Mouse (Mus musculus) liver, embryonic 12.5 days (tissue): ENCODE results near the gene D6Ertd527e. TPM values are rescaled to one million over a fixed set of nuclear protein-coding genes. Genes with fewer than 3 reads are reported as not detected.
A peak's percentile ranks its signal among the peaks of the same experiment; 100 is the strongest.

Experiments used
- ATAC-seq: fragments of 200-750 bp; cut with Nextera tagmentation; 2 replicates; pipeline ENCODE4 v1.8.0; 2017; ENCODE audit warnings: moderate number of reproducible peaks, mild to moderate bottlenecking, moderate library complexity
- H3K27ac ChIP-seq: fragments of 300-500 bp; sonication (generic); 2 replicates; pipeline ENCODE4 v1.5.1; 2016; ENCODE audit warnings: mild to moderate bottlenecking
- H3K27me3 ChIP-seq: fragments of 300-500 bp; sonication (generic); replicated peaks from 2 replicates; pipeline ENCODE4 v1.6.1; 2016; ENCODE audit warnings: mild to moderate bottlenecking, moderate library complexity
- H3K36me3 ChIP-seq: fragments of 300-500 bp; sonication (generic); 2 replicates; pipeline ENCODE4 v1.6.1; 2016; ENCODE audit warnings: mild to moderate bottlenecking, moderate library complexity
- H3K4me1 ChIP-seq: fragments of 300-500 bp; sonication (generic); 2 replicates; pipeline ENCODE4 v1.6.1; 2016
- H3K4me2 ChIP-seq: fragments of 300-500 bp; sonication (generic); 2 replicates; pipeline ENCODE4 v1.6.1; 2016; ENCODE audit warnings: mild to moderate bottlenecking, moderate library complexity
- H3K4me3 ChIP-seq: fragments of 300-500 bp; sonication (generic); 2 replicates; pipeline ENCODE4 v1.5.1; 2016; ENCODE audit warnings: mild to moderate bottlenecking, moderate library complexity
- H3K9ac ChIP-seq: fragments of 300-500 bp; sonication (generic); 2 replicates; pipeline ENCODE4 v1.6.1; 2016; ENCODE audit warnings: mild to moderate bottlenecking, moderate library complexity
- H3K9me3 ChIP-seq: fragments of 300-500 bp; sonication (generic); replicated peaks from 2 replicates; pipeline ENCODE4 v1.6.1; 2016; ENCODE audit warnings: mild to moderate bottlenecking, moderate library complexity
- WGBS: fragments of 180-500 bp; shearing (Covaris S2); methylation state at CpG from one replicate; pipeline ENCODE4 v1.1.7; 2016; ENCODE audit not compliant: insufficient replicate concordance; 5-methylcytosine and 5-hydroxymethylcytosine counted together
- polyA plus RNA-seq: library from polyadenylated mRNA; unstranded; fragments of >200 nt; fragmentation: Nextera tagmentation; extraction: Ambion mirVana; gene quantifications from 2 replicates; pipeline ENCODE4 v1.2.1, GENCODE M21; 2016

D6Ertd527e gene
- polyA plus RNA-seq, 1 experiment from 2014 or later: 0.08 TPM

- H3K4me2 ChIP-seq: no peak overlapping the region
- no peak overlapping the region for H3K9ac ChIP-seq
- WGBS: 52% methylated on average over 1 of the region's 1 CpGs
Observed at GRCm38 (mm10) chr6:87131078-87131477, 26.5 kb downstream of the D6Ertd527e start.

GRCm38 (mm10) chr6:87133520-87133919 is 29.0 kb downstream of the D6Ertd527e start:
- peaks cover 5% of the 10 kb centered on the region; the same call in 1 of the 2 replicates for H3K27me3 ChIP-seq
- H3K4me1 ChIP-seq: peaks cover 14% of the 10 kb centered on the region
- H3K4me3 ChIP-seq: no peak overlapping the region
- no peak for ATAC-seq
- H3K36me3 ChIP-seq: no peaks in the 10 kb centered on the region
- no peak overlapping the region for H3K9ac ChIP-seq
- WGBS: 80% methylated on average over 3 of the region's 3 CpGs
- H3K9me3 ChIP-seq: peaks cover 8% of the 10 kb centered on the region; the same call in 1 of the 2 replicates
- H3K27ac ChIP-seq: no peak overlapping the region
- H3K4me2 ChIP-seq: no peak overlapping the region

More at GRCm38 (mm10) chr6:87131078-87131477, 26.5 kb downstream of the D6Ertd527e start:
- Histone ChIP-seq H3K4me1 (peaks cover 9% of the 10 kb centered on the region; the same call in 1 of the 2 replicates), H3K36me3 (no peaks in the 10 kb centered on the region), H3K4me3 (no peak overlapping the region), H3K9me3 (peaks cover 8% of the 10 kb centered on the region; the same call in 1 of the 2 replicates), H3K27me3 (peaks cover 5% of the 10 kb centered on the region; the same call in 1 of the 2 replicates), H3K27ac (no peak overlapping the region)
- ATAC-seq: no peak

GRCm38 (mm10) chr6:87133966-87134546 is 29.5 kb downstream of the D6Ertd527e start:
- H3K27me3 ChIP-seq: peaks cover 5% of the 10 kb centered on the region; the same call in 1 of the 2 replicates
- H3K4me1 ChIP-seq: peaks cover 20% of the 10 kb centered on the region
- 62% methylated on average over 12 of the region's 12 CpGs for WGBS
- H3K36me3 ChIP-seq: no peaks in the 10 kb centered on the region
- no peak overlapping the region for H3K27ac ChIP-seq
- H3K4me2 ChIP-seq: no peak overlapping the region
- ATAC-seq: no peak
- peaks cover 8% of the 10 kb centered on the region; the same call in 1 of the 2 replicates for H3K9me3 ChIP-seq
- H3K4me3 ChIP-seq: no peak overlapping the region
- no peak overlapping the region for H3K9ac ChIP-seq

GRCm38 (mm10) chr6:87138479-87138878 is 33.9 kb downstream of the D6Ertd527e start:
- Histone ChIP-seq H3K27me3 (peaks cover 5% of the 10 kb centered on the region; the same call in 1 of the 2 replicates), H3K27ac (peak overlapping the region; percentile 77), H3K4me3 (no peak overlapping the region), H3K9ac (peak overlapping the region; percentile 19), H3K36me3 (no peaks in the 10 kb centered on the region), H3K4me1 (peaks cover 39% of the 10 kb centered on the region), H3K9me3 (no peaks in the 10 kb centered on the region), H3K4me2 (peak overlapping the region; percentile 15)
- peak; percentile 74 for ATAC-seq
- WGBS: 26% methylated on average over 5 of the region's 5 CpGs

GRCm38 (mm10) chr6:87139796-87140553 is 35.4 kb downstream of the D6Ertd527e start:
- WGBS: 60% methylated on average over 12 of the region's 12 CpGs
- Histone ChIP-seq H3K4me1 (peaks cover 39% of the 10 kb centered on the region), H3K4me3 (no peak overlapping the region), H3K27ac (peak overlapping the region; percentile 77), H3K9me3 (no peaks in the 10 kb centered on the region), H3K27me3 (peaks cover 2% of the 10 kb centered on the region; the same call in 1 of the 2 replicates), H3K4me2 (peak overlapping the region; percentile 19), H3K36me3 (no peaks in the 10 kb centered on the region), H3K9ac (no peak overlapping the region)
- ATAC-seq: peak; percentile 80

- no peak for ATAC-seq
- Histone ChIP-seq H3K36me3 (no peaks in the 10 kb centered on the region), H3K4me1 (peaks cover 38% of the 10 kb centered on the region), H3K4me3 (no peak overlapping the region), H3K27me3 (no peaks in the 10 kb centered on the region; the same call in 1 of the 2 replicates), H3K27ac (no peak overlapping the region), H3K9me3 (no peaks in the 10 kb centered on the region), H3K4me2 (no peak overlapping the region), H3K9ac (no peak overlapping the region)
- WGBS: 59% methylated on average over 5 of the region's 5 CpGs
Observed at GRCm38 (mm10) chr6:87142239-87142638, 37.7 kb downstream of the D6Ertd527e start.

GRCm38 (mm10) chr6:87143594-87143993 is 39.0 kb downstream of the D6Ertd527e start:
- no peaks in the 10 kb centered on the region for H3K36me3 ChIP-seq
- H3K9me3 ChIP-seq: no peaks in the 10 kb centered on the region
- H3K4me3 ChIP-seq: no peak overlapping the region
- H3K27ac ChIP-seq: no peak overlapping the region
- no peak for ATAC-seq
- H3K27me3 ChIP-seq: no peaks in the 10 kb centered on the region; the same call in 1 of the 2 replicates
- H3K9ac ChIP-seq: no peak overlapping the region
- H3K4me1 ChIP-seq: peaks cover 24% of the 10 kb centered on the region
- WGBS: 71% methylated on average over 13 of the region's 13 CpGs
- H3K4me2 ChIP-seq: no peak overlapping the region

- H3K27me3 ChIP-seq: no peaks in the 10 kb centered on the region; the same call in none of the 2 replicates
- no peaks in the 10 kb centered on the region for H3K36me3 ChIP-seq
- H3K27ac ChIP-seq: no peak overlapping the region
- no peak overlapping the region for H3K4me2 ChIP-seq
- H3K9me3 ChIP-seq: no peaks in the 10 kb centered on the region
- H3K4me1 ChIP-seq: peaks cover 23% of the 10 kb centered on the region
- 45% methylated on average over 3 of the region's 3 CpGs for WGBS
- no peak overlapping the region for H3K9ac ChIP-seq
- no peak for ATAC-seq
- H3K4me3 ChIP-seq: no peak overlapping the region
Observed at GRCm38 (mm10) chr6:87147921-87148320, 43.4 kb downstream of the D6Ertd527e start.

- Histone ChIP-seq H3K9me3 (no peaks in the 10 kb centered on the region), H3K4me3 (no peak overlapping the region), H3K27ac (no peak overlapping the region), H3K27me3 (no peaks in the 10 kb centered on the region; the same call in 1 of the 2 replicates), H3K36me3 (no peaks in the 10 kb centered on the region), H3K4me2 (no peak overlapping the region), H3K9ac (no peak overlapping the region), H3K4me1 (peaks cover 33% of the 10 kb centered on the region)
- WGBS: 64% methylated on average over 7 of the region's 7 CpGs
- no peak for ATAC-seq
Observed at GRCm38 (mm10) chr6:87150471-87150870, 45.9 kb downstream of the D6Ertd527e start.

- no peak overlapping the region for H3K9ac ChIP-seq
- no peak overlapping the region for H3K27ac ChIP-seq
- H3K36me3 ChIP-seq: no peaks in the 10 kb centered on the region
- peaks cover 33% of the 10 kb centered on the region for H3K4me1 ChIP-seq
- H3K27me3 ChIP-seq: no peaks in the 10 kb centered on the region; the same call in 1 of the 2 replicates
- no peak overlapping the region for H3K4me3 ChIP-seq
- 84% methylated on average over 8 of the region's 8 CpGs for WGBS
- ATAC-seq: no peak
- H3K9me3 ChIP-seq: no peaks in the 10 kb centered on the region
- H3K4me2 ChIP-seq: no peak overlapping the region
Observed at GRCm38 (mm10) chr6:87151427-87151826, 46.9 kb downstream of the D6Ertd527e start.

GRCm38 (mm10) chr6:87152461-87153230 is 48.1 kb downstream of the D6Ertd527e start:
- Histone ChIP-seq H3K4me3 (peak overlapping the region; percentile 7; the same call in 1 of the 2 replicates), H3K36me3 (no peaks in the 10 kb centered on the region), H3K9ac (peak overlapping the region; percentile 35; the same call in 1 of the 2 replicates), H3K4me1 (peaks cover 33% of the 10 kb centered on the region), H3K9me3 (no peaks in the 10 kb centered on the region), H3K4me2 (peak overlapping the region; percentile 48), H3K27ac (peak overlapping the region; percentile 59), H3K27me3 (no peaks in the 10 kb centered on the region; the same call in 1 of the 2 replicates)
- 31% methylated on average over 21 of the region's 21 CpGs for WGBS
- peak; percentile 95 for ATAC-seq
